Mouse (Mus musculus) stomach, postnatal 0 days (tissue): ENCODE data around the gene Ubl4a. TPM values are rescaled to one million over a fixed set of nuclear protein-coding genes. Genes with fewer than 3 reads are reported as not detected.
A peak's percentile ranks its signal among the peaks of the same experiment; 100 is the strongest.
"Not testable (repeated sequence)": the region's sequence is repeated elsewhere in the genome, so short reads cannot be mapped to it uniquely, and the experiment has no call there.

Source experiments
- ATAC-seq: fragments of 200-750 bp; cut with Nextera tagmentation; 2 replicates; pipeline ENCODE4 v1.8.0; 2017; ENCODE audit not compliant: low FRiP score, low TSS enrichment
- DNase-seq: peaks from one replicate; pipeline ENCODE4 v3.0.0-alpha.2; 2016; ENCODE audit warnings: low spot score
- H3K27ac ChIP-seq: fragments of 300-500 bp; sonication (generic); replicated peaks from 2 replicates; pipeline ENCODE4 v1.5.1; 2014; ENCODE audit warnings: mild to moderate bottlenecking, control low read depth
- H3K27me3 ChIP-seq: fragments of 300-500 bp; sonication (generic); 2 replicates; pipeline ENCODE4 v1.6.1; 2014; ENCODE audit warnings: low read length; ENCODE audit not compliant: control insufficient read depth, insufficient read depth
- H3K36me3 ChIP-seq: fragments of 300-500 bp; sonication (generic); 2 replicates; pipeline ENCODE4 v1.6.1; 2014; ENCODE audit warnings: low read length, mixed read lengths; ENCODE audit not compliant: control insufficient read depth, insufficient read depth
- H3K4me1 ChIP-seq: fragments of 300-500 bp; sonication (generic); replicated peaks from 2 replicates; pipeline ENCODE4 v1.6.1; 2014; ENCODE audit warnings: antibody characterized with exemption; ENCODE audit not compliant: control insufficient read depth, insufficient read depth
- H3K4me2 ChIP-seq: fragments of 300-500 bp; sonication (generic); replicated peaks from 2 replicates; pipeline ENCODE4 v1.6.1; 2014; ENCODE audit warnings: low read depth, mild to moderate bottlenecking, control low read depth, moderate library complexity
- H3K4me3 ChIP-seq: fragments of 300-500 bp; sonication (generic); 2 replicates; pipeline ENCODE4 v1.5.1; 2014; ENCODE audit warnings: low read depth, low read length, control low read depth
- H3K9ac ChIP-seq: fragments of 300-500 bp; sonication (generic); 2 replicates; pipeline ENCODE4 v1.6.1; 2014; ENCODE audit warnings: mild to moderate bottlenecking, low read length, control low read depth, mixed read lengths
- H3K9me3 ChIP-seq: fragments of 300-500 bp; sonication (generic); 2 replicates; pipeline ENCODE4 v1.6.1; 2016; ENCODE audit warnings: low read length; ENCODE audit not compliant: control insufficient read depth
- CTCF ChIP-seq: IDR thresholded peaks from 2 replicates; pipeline ENCODE4 v1.5.1; 2016; ENCODE audit warnings: antibody characterized with exemption, low read depth, mild to moderate bottlenecking, moderate library complexity
- EP300 ChIP-seq: optimal IDR thresholded peaks from 2 replicates; pipeline ENCODE3; 2016; ENCODE audit warnings: antibody characterized with exemption
- WGBS: fragments of 180-500 bp; shearing (Covaris S2); extraction: QIAGEN DNeasy Blood & Tissue Kit; methylation state at CpG from one replicate; pipeline ENCODE4 v1.1.7; 2014; 5-methylcytosine and 5-hydroxymethylcytosine counted together
- polyA plus RNA-seq: library from polyadenylated mRNA; unstranded; fragments of >200 nt; fragmentation: Nextera tagmentation; extraction: Ambion mirVana; gene quantifications from 2 replicates; pipeline ENCODE4 v1.2.1, GENCODE M21; 2015

Ubl4a gene
- polyA plus RNA-seq, 1 experiment from 2014 or later: 63.5 TPM

DNA sequence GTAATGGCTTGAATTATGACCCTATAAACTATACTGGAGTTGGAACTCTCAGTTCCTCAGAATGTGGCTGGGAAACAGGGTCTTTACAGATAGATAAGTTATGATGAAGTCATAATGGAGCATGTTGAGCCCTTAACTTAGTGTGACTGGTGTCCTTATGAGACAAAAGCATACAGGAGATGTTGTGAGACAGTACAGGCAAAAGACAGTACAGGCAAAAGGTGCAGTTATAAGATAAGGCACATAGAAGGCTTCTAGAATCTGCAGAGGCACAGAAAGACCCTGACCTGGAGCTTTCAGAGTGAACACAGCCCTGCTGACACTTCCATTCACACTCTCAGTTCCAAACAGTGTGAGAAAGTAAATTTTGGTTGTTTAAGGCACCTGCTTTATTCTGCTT lies 15.1 kb upstream of the Ubl4a start:
- Histone ChIP-seq H3K4me1 (no peaks in the 10 kb centered on the region), H3K4me2 (no peak overlapping the region), H3K4me3 (no peak overlapping the region), H3K9ac (no peak overlapping the region), H3K9me3 (no peaks in the 10 kb centered on the region), H3K36me3 (no peaks in the 10 kb centered on the region), H3K27me3 (no peaks in the 10 kb centered on the region), H3K27ac (no peak overlapping the region)
- TF ChIP-seq EP300 (no peak), CTCF (no peak)
- no peak for ATAC-seq
- no peak for DNase-seq

DNA sequence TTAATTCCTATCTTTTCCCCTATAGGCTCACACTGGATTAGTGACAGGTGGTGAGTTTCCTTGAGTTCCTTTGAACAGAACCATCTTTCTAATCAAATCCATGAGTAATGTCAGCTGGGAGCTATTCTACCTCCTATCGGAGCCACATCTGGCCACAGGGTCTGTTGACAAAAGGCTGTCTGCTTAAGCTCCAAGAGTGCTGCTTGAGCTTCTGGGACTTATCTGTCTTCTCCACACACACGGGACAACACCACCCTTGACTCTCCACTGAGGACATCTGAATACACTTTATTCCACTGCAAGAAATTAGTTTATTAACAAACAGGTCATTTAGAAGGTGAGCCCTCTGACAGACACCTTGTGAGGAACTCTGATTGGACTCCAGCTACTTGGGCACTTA lies 11.4 kb upstream of the Ubl4a start:
- no peak overlapping the region for H3K27ac ChIP-seq
- no peaks in the 10 kb centered on the region for H3K27me3 ChIP-seq
- no peak overlapping the region for H3K4me2 ChIP-seq
- no peaks in the 10 kb centered on the region for H3K36me3 ChIP-seq
- no peaks in the 10 kb centered on the region for H3K9me3 ChIP-seq
- 81% methylated on average over 2 of the region's 2 CpGs for WGBS
- H3K4me3 ChIP-seq: no peak overlapping the region
- no peak overlapping the region for H3K9ac ChIP-seq
- ATAC-seq (no peak), DNase-seq (no peak)
- H3K4me1 ChIP-seq: no peaks in the 10 kb centered on the region
- TF ChIP-seq CTCF (no peak), EP300 (no peak)

DNA sequence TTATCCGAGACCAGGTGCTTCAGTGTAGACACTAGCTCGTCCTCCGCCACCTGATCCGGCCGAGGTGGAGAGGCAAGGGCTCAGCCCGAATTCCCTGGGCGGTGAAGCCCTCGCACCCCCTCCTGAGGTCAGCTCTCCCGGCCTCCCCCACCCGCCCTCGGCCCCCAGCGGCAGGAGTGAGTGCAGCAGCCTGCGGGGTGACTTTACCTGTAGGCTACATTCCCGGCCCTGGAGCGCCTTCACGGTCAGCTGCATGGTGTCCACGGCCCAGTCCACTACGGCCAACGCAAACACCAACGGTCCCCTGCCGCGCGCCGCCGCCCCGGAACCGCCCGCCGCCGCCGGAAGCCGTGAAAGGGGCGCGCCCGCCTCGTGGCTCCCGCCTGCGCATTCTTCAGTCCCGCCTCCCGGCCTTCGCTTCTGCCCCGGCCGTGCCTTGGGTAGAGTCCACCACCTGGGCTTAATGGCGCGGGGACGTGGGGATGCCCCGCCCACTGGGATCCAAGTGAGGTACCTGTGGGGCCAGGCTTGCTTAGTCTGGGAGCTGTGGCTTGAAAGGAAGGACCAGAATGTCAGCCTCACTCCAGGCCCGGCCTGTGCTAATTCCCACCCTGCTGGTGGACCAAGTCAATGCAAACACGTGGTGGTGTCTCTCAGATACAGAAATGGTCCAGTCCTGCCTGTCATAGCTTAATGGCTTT lies 4.7 kb downstream of the Ubl4a start:
- Histone ChIP-seq H3K27me3 (no peaks in the 10 kb centered on the region), H3K27ac (peak overlapping the region; percentile 81), H3K9ac (peak overlapping the region; percentile 75), H3K4me1 (no peaks in the 10 kb centered on the region), H3K9me3 (no peaks in the 10 kb centered on the region), H3K4me3 (peak overlapping the region; percentile 57), H3K4me2 (peak overlapping the region; percentile 61), H3K36me3 (no peaks in the 10 kb centered on the region)
- ATAC-seq (peak; percentile 86), DNase-seq (peak; percentile 83)
- TF ChIP-seq CTCF (peak; percentile 46; the same call in 1 of the 2 replicates), EP300 (no peak)
- WGBS: 13% methylated on average over 39 of the region's 49 CpGs

DNA sequence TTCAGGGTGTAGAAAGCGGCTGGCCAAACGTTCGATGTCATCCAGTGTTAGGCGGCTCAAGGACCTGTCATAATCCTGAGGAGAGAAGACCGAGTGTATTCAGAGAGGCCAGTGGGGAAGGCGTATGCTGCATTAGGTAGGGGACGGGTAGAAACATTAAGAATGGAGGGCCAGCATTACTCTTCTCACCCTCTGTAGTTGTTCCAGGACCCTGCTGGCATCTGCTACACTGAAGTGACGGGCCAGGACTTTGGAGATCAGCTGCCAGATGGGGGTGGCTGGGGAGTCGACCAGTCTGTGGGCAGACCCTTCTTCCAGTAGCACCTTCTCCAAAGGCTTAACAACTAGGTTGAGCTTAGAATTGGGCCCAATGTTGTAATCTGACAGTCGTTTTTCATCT lies 5.5 kb downstream of the Ubl4a start:
- TF ChIP-seq EP300 (no peak), CTCF (no peak)
- no peaks in the 10 kb centered on the region for H3K36me3 ChIP-seq
- 49% methylated on average over 10 of the region's 10 CpGs for WGBS
- H3K9me3 ChIP-seq: no peaks in the 10 kb centered on the region
- DNase-seq (no peak), ATAC-seq (no peak)
- H3K4me3 ChIP-seq: peak overlapping the region; percentile 57
- H3K4me2 ChIP-seq: peak overlapping the region; percentile 61
- no peaks in the 10 kb centered on the region for H3K27me3 ChIP-seq
- no peaks in the 10 kb centered on the region for H3K4me1 ChIP-seq
- no peak overlapping the region for H3K27ac ChIP-seq
- H3K9ac ChIP-seq: peak overlapping the region; percentile 75

DNA sequence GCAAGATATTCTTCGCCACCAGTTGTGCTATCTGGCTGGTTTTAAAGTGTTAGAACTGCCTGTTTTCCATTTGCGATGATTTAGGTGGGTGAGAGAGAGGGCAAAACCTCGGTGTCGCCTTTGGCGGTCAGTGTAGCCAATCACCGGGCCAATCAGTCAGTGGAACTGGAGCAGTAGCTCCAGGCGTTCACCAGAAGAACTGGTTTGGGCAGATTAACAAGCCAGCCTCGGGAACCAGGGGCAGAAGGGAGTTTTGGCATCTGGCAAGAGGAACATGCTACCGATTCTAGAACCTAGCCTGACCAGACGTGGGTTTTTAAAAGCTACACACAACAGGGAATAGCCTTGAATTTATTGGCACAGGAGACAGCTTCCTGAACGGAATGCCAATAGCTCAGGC lies 13.8 kb downstream of the Ubl4a start:
- 31% methylated on average over 11 of the region's 11 CpGs for WGBS
- H3K27me3 ChIP-seq: no peaks in the 10 kb centered on the region
- H3K4me3 ChIP-seq: no peak overlapping the region
- DNase-seq: peak; percentile 34
- no peak overlapping the region for H3K4me2 ChIP-seq
- no peak overlapping the region for H3K9ac ChIP-seq
- no peak for ATAC-seq
- no peak for TF ChIP-seq EP300
- TF ChIP-seq CTCF: no peak
- no peak overlapping the region for H3K27ac ChIP-seq
- no peaks in the 10 kb centered on the region for H3K36me3 ChIP-seq
- H3K4me1 ChIP-seq: no peaks in the 10 kb centered on the region
- no peaks in the 10 kb centered on the region for H3K9me3 ChIP-seq

GRCm38 (mm10) chrX:74357069-74357468 lies 15.9 kb downstream of the Ubl4a start:
- WGBS: 70% methylated on average over 2 of the region's 3 CpGs
- DNase-seq: not testable (repeated sequence)

More at GRCm38 (mm10) chrX:74357069-74357468, 15.9 kb downstream of the Ubl4a start:
- H3K27me3 ChIP-seq, H3K4me1 ChIP-seq, H3K9ac ChIP-seq, H3K4me3 ChIP-seq, H3K27ac ChIP-seq, H3K4me2 ChIP-seq, H3K36me3 ChIP-seq, H3K9me3 ChIP-seq, ATAC-seq: not testable (repeated sequence)
